Comparison of ENCODE assay signal across 8 mouse cellular contexts in the genomic region with DNA sequence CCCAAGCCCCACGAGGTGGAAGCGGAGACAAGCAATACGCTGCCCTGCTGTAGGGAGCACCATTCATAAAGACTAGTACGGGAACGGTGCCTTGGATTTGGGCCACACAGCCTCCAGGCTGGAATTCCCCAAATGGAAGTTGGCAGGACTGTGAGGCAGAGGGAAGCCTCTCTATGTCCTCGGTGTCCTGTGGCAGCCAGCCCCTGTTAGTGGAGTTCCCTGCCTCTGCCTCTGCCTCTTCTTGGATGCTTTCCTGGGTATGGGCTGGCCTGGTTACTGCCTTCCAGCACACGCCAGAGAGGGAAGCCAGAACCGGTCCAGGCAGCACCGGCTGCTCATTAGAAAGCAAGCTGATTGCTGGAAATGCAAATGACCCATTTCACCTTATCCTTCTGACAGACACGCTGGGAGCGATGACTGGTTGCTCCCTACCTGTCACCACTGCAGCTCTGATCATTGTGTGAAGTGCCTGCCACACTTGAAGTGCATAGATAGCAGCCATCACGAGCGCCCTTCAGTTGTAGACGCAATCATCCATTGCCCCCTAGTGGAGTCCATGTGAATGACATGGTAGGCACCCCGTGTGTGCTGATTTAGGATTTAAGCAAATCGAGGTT. TPM values are rescaled to one million over a fixed set of nuclear protein-coding genes. Genes with fewer than 3 reads are reported as not detected.
DNase-seq lines count a peak whose midpoint lies in the region.

No protein-coding gene starts in this region.

- DNase-seq in Muller cell, postnatal 12 days (ENCODE audit: inconsistent ontology term): peak; percentile 92
- DNase-seq in cerebellum, adult 9-10 months: peak; percentile 90
- DNase-seq in frontal cortex, adult 2 months (ENCODE audit: extremely low spot score in 1 of 2, low spot score in 1 of 2): peak; percentile 85 to 97
- peak; percentile 84 for DNase-seq in hindbrain, embryonic 10.5 days (ENCODE audit: low spot score)
- DNase-seq in layer of hippocampus, adult 9-10 months (ENCODE audit: low spot score): peak; percentile 96
- peak; percentile 89 for DNase-seq in lung, postnatal 10 days
- DNase-seq in ovary, postnatal 36 days (ENCODE audit: low spot score): peak; percentile 51
- DNase-seq in thymus, postnatal 25 days: peak; percentile 83

- no peaks in the 10 kb centered on the region for H3K36me3 ChIP-seq in hindbrain, embryonic 10.5 days

- WGBS in hindbrain, embryonic 10.5 days: 35% methylated on average over 16 of the region's 16 CpGs

- peaks cover 53% of the 10 kb centered on the region for H3K4me1 ChIP-seq in hindbrain, embryonic 10.5 days (replicated peaks)

- H3K27ac ChIP-seq in hindbrain, embryonic 10.5 days: peak overlapping the region; percentile 41

- H3K27me3 ChIP-seq in hindbrain, embryonic 10.5 days (ENCODE audit: insufficient read depth, poor library complexity, severe bottlenecking): peaks cover 4% of the 10 kb centered on the region; the same call in 1 of the 2 replicates

- peak overlapping the region; percentile 18; the same call in 1 of the 2 replicates for H3K4me3 ChIP-seq in hindbrain, embryonic 10.5 days

- no peaks in the 10 kb centered on the region for H3K9me3 ChIP-seq in hindbrain, embryonic 10.5 days

RNA-seq across cellular contexts. Expression of a gene that starts 4.1 kb away (rescaled TPM):
- 0.68 and 1.5 TPM in 2 replicates for polyA plus RNA-seq in frontal cortex, adult 2 months (2012; rRNA removed)
- 0.08 TPM in 1 of 2 replicates, not detected in the other for polyA plus RNA-seq in hindbrain, embryonic 10.5 days (2016; fragmentation: Nextera tagmentation; extraction: Ambion mirVana)

Comparison
In these comparisons a context has a peak if more than half of its experiments do, and no peak if none do; other contexts are left out.
1. Peak in every context shown above with its lines: DNase-seq, H3K4me3 ChIP-seq and H3K27ac ChIP-seq.